Mouse (Mus musculus) gastrocnemius, postnatal 10 days (tissue): ENCODE measurements around the gene Kcnh4. TPM values are rescaled to one million over a fixed set of nuclear protein-coding genes. Genes with fewer than 3 reads are reported as not detected.

ENCODE experiments used
- DNase-seq: peaks from one replicate; pipeline ENCODE4 v3.0.0; 2021; ENCODE audit warnings: mixed read lengths
- total RNA-seq, 2 experiments: library from RNA; stranded (reverse); gene quantifications; 2 replicates each; pipeline ENCODE4 v1.2.3; 2021

Gene Kcnh4
- total RNA-seq, 2 experiments from 2014 or later, result not detected

DNA sequence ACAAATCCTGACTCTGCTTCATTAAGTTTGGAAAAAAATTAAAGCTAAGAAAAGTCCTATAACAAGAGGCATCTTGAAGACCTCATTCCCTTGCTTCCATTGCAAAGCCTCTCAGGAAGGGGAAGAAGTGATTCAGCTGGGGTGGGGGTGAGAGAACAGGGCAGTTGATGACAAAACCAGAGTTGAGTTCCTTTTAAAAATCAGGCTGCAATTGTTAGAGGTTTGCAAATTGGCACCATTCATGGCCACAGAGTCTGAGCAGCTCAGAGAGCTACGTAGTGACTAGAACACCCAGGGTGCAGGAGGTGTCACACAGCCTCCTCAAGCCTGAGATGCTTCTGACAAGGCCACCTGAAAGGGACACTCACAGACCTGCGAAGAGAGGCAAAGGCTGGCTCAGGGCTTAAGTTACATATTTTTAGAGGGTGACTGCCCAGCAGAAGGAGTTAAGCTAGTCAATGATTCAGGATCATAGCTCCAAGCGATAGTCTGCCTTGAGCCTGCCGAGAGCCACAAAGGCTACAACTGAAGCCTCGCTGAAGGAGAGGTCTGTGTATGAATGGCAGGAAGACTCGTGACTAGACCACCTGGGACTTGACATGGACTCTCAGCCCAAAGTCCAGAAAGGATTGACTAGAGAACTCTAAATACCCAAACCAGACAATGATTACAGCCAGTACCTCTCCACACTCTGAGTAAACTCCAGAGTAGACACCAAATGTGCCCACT, 29.1 kb downstream of the Kcnh4 start:
- DNase-seq, result no peak

DNA sequence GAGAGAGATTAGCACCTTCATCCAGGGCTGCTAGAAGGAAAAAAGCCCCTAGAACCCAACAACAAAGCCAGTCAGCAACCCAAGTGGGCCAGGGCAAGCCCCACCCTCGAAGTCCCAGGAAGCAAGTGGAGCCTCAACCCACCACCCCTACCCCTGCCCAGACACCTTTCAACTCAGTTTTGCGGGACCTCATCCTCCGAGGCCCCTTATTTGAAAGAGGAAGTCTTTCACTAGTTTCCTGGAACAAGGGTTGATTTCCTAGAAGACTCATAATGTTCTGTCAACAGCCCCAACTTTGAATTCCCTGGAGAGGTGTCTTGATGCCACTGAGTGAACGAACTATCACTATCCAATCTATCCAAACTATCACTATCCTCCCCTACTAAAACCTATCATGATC, 29.8 kb downstream of the Kcnh4 start:
- DNase-seq, result no peak

DNA sequence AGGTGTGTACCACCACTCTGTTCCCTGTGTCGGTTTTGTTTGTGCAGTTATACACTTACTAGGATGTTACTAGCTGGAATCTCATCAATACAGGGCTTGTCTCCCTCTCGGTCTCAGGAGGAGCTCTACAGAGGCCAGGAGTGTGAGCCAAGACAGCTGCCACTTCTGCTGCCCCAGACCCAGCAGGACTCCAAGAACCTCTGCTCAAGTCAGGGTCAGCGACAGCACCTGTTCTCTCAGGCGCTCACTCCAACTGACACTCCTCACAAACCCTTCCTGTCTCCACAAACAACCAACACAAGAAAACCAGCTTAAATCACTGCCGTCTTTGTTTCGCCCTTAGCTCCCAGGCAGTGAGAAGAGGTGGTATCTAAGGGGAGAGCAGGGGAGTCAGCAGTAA, 31.1 kb downstream of the Kcnh4 start:
- no peak for DNase-seq

DNA sequence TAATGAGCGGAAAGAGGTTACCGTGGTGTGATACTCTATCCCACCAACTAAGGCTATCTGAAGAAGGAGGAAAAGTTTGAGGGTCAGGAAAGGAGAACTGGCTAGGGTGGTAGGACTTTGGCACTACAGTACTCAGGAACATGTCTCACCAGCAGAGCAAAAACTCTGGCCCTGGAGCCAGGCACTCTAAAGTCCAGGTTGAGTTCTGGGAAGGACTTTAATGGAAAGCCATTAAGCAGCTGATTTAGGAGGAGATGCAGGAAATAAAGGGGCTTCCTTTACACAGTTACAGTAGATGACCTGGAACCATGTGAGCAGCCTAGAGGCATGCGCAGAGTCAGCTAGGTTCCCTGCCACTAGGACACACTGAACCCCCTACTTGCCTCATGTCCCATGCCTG, 32.5 kb downstream of the Kcnh4 start:
- no peak for DNase-seq

DNA sequence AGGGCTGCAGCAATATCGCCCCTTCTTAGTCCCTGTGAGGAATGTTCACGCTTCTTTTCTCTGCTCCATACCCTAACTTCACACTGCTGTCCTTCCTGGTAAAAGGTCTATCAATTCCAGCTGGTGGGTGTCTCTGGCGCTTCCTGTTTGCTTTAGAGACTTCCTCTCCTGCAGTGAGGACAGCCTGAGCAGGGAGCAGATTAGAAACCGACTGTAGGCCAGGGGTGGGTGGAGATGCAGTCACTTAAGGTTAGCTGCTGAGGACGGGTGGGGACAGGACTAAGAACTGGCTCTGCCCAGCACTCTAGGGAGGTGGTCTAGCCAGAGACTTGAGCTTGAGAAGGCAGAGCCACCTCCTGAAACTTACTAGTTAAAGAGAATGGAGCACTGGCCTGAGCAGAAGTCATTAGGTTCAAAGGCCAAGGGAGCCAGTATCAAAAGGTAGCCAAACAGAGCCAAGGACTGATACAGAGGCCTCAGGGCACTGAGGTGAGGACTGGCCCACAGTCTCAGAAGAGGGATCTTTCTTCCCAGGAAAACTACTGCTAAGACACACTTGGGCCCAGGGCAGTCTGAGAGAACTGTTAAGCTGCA, 34.7 kb downstream of the Kcnh4 start:
- DNase-seq, result no peak

DNA sequence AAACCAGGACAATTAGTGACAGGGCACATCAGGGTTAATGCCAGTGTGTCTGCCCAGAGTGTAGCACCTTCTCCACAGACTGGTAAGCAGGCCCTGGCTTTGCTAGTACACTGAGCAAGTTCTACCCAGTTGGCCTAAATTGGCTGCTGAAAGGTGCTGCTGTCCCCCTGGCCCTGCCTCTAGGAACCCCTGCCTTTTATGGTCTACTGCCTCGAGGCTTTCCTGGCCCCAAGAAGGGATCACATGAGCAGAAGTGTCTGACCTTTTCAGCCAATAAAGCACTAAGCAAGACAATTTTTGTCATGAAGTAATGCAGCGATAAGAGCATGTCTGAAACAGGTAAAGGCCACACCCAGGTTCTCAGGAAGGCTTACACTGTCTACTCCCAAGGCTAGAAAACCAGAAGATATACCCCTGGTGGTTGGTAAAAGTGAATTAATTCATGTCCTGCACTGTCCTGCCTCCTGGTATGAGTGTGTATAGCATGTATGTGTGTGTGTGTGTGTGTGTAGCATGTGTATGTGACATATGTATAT, 37.2 kb downstream of the Kcnh4 start:
- DNase-seq, result no peak

DNA sequence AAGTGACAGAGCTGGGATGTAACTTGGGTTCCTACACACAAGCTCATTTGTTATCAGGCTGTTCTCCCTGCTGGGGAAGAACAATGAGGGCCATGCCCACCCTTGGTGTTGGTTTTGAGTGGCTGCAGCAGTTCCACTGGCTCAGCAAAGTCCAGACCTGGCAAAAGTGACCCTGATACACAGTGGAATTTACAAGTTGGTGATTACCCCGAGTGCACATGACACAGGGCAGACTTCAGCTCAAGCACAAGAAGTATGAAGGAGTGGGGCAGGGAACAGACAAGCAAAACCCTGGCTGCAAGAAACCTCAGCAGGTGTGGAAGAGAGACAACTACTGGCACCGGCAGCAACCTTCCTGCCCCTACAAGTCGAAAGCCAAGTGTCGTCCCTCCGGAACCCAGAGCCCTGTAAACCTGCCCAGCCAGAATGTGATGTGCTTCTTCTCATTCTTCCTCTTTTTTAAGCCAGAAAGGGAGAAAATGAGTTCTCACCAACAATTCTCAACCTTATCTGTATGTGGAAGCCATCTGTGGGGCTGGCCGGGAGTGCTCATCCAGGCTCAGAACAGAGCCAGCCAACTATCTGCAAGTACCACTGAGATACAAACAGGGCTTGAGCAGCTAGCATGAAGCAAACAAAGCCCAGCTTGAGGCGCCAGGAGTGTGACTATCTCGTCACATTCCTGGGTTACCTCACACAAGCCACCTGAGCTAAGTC, 37.8 kb downstream of the Kcnh4 start:
- DNase-seq, result no peak

DNA sequence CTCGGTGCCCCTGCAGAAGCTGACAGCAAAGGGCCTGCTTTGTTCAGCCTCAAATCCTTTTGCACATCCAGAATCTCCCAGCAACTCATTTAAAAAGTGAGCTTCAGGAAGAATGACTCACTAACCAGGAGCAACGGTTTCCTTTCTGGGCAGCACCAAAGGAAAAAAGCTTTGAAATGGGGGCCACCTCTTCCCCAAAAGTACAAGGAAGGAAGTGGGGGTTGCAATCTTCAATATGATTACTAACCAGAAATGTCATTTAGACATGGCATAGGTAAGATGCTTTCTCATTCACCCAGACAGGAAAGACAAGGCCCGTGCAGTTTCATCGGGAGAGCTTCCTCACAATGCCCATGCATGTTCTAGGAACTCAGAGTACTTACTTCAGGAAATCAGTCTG, 38.5 kb downstream of the Kcnh4 start:
- no peak for DNase-seq

DNA sequence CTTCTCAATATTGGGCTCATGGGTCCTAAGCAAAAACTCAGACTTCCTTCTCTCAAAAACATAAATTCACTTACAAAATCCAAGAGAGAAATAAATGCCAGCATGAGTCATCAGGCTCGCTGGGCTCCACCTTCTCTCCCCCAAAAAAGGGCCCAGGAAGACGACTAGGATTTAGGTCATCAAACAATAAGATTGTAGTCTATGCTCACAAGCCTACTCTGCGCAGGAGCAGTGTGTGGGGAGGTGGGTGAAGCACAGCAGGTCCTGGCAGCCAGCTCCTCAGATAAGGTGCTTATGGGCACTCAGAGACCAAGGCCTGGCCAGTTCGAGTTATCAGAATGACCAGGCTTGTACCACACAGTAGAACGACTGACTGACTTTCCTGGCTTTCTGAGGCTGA, 39.4 kb downstream of the Kcnh4 start:
- DNase-seq, result no peak

DNA sequence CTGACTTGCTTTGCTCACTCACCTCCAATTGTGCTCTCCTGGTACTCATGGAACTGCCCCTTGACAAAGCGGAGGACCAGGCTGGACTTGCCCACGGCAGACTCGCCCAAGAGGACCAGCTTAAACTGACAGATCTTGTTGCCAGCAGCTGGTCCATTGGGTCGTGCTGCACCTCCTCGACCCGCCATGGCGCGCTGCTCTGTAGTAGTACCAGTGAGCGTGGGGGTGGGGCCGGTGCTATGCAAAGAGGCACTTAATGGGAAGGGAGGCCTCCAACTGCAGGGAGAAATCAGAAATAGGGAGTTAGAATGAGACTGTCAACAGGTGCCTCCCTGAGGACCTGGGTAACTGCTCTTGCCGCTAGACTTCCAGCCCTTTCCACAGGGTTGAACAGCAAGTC, 39.8 kb downstream of the Kcnh4 start:
- DNase-seq, result no peak

DNA sequence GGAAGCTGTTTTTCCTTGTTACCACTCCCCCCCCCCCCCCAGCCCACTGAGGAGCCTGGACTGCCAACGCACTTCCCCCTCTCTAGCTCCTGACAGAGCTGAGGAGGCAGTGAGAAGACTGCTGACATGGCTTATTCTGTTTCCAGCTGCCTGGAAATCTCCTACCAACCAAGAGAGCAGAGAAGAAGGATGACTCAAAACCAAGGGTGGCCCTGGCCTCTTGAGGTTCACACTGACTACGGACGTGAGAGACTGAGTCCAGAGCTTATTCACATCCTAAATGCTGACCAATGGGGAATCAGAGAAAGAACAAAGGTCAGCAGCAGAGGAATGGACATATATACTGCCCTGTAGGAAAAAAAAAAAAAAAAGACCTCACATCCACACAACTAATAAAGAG, 40.4 kb downstream of the Kcnh4 start:
- no peak for DNase-seq

DNA sequence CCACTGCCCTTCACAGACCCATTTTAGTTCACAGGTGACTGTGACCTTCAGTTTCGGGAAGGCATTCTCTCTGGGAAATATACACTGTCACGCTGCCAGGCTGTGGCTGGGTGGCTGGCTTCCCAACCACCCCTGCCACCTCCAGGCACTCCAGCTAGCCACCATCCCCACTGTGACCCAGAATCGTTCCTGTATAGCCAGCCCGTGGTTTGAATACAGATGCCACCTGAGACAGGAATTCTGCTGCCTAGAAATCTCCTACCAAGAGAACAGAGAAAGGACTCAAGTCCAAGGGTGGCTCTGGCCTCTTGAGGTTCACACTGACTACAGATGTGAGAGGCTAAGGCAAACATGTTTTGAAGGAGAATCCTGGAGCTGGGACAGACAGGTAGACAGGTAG, 40.9 kb downstream of the Kcnh4 start:
- no peak for DNase-seq

DNA sequence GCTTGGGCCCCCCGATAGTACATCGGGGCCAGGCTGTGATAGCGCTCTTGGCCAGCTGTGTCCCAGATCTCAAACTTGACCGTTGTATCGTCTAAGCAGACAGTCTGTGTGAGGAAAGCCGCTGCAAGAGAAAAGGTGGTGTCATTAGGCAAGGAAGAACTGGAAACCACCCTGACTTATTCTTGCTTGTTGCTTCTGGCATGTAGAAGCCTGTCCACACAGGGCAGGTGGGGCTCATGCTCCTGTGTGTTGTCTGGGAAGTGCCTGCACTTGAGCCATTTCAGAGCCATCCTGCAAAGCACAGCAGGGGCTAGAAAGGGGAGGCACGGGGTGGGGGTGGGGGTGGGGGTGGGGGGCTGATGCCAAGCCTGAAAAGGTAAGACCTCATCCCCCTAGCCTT, 41.3 kb downstream of the Kcnh4 start:
- DNase-seq, result no peak

DNA sequence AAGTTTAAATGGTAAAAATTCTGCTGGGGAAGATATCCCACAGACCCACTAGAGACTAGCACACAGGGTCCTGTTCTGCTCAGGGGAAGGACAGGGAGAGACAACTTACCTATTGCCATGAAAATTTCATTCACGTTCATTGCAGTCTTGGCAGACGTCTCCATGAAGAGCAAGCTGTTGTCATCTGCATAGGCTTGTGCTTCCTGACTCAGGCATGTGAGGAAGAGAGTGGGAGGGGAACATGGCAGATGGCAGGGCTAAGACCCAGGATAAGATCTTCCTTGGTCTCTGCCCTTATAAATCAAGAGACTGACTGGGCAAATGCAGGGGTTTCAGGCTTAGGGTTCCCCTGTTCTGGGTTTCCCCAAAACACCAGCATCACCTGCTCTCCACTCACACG, 43.1 kb downstream of the Kcnh4 start:
- DNase-seq, result no peak

DNA sequence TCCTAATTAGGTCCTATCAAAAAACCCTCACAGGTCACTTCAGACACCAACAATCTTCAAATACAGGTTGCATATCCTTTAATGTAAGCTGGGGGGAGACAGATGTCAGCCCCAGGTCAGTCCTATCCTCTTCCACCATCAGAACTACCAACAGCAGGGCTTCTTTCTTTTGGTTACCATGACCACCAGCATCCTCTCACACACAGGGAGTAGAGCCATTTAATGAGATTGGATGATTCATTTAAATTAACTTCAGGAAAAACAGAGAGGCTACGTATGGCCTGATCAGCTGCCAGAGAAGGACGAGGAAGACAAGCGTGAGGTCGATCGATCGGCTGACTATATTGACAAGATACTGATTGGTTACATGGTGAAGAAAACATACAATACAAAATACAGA, 44.8 kb downstream of the Kcnh4 start:
- no peak for DNase-seq

DNA sequence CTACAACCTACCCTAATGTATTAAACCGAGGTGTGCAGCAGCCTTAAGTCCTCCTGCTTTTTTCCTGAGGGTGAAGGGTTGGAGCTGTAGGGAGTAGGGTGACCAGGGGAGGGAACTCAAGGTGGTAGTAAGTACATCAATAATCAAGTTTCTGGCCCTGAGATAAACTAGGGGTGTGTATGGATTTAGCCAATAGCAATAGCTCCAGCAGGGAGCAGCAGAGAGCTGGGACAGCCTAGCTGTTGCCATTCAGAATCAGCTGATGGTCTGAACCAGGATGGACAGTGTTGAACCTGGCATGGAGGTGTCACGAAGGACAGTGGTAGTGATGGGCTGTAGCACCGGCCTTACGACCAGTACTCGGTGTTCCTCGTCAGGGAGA, 45.2 kb downstream of the Kcnh4 start:
- DNase-seq, result peak; percentile 89

DNA sequence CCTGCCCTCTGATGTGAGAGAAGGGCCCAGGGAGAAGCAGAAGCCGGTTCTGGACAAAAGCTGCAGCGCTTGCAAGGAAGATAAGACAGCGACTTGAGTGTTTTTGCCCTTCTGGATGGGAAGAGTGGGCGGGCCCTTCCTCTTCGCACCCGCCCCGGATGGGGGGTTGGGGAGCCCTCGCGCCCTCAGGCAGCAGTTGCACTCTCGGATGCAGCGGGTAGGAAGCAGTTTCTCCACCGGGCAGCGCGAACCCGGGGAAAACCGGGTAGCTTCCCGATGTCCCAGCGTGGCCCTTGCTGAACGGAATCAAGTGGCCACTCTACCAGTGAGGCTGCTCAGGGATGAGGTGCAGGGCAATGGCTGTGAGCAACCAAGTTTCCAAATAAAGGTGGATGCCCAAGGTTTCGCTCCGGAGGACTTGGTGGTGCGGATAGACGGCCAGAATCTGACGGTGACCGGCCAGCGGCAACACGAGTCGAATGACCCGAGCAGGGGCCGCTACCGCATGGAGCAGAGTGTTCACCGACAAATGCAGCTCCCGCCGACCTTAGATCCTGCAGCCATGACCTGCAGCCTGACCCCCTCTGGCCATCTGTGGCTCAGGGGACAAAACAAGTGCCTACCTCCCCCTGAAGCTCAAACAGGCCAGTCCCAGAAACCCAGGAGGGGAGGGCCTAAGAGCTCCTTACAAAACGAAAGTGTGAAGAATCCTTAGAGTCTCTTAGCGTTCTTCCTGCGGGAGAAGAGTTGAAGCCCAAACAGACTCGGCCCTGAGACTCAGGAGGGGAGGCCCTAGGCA, 45.8 kb downstream of the Kcnh4 start, which contains the start of gene Hspb9:
Gene Hspb9, plus strand, starts transcription at position 116 of the 799 bp plus-strand sequence.
- DNase-seq, result peak; percentile 57

DNA sequence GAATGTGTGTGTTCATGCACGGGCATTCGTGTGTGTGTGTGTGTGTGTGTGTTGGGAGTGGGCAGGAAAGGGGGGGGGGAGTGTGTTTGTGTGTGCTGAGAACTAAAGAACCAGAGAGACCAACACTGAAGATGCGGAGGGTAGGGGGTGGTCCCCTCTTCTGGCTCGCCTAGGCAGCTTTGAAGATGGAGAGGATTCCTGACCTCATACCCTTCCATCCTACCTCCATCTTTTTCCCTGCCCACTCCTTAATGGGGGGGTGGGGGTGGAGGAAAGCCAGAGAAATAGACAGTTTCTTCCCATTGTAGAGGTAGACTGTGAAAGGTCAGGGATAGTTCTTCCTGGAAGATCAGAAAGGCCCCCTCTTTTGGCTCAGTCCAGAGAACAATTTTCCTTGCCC, 46.6 kb downstream of the Kcnh4 start:
- no peak for DNase-seq

DNA sequence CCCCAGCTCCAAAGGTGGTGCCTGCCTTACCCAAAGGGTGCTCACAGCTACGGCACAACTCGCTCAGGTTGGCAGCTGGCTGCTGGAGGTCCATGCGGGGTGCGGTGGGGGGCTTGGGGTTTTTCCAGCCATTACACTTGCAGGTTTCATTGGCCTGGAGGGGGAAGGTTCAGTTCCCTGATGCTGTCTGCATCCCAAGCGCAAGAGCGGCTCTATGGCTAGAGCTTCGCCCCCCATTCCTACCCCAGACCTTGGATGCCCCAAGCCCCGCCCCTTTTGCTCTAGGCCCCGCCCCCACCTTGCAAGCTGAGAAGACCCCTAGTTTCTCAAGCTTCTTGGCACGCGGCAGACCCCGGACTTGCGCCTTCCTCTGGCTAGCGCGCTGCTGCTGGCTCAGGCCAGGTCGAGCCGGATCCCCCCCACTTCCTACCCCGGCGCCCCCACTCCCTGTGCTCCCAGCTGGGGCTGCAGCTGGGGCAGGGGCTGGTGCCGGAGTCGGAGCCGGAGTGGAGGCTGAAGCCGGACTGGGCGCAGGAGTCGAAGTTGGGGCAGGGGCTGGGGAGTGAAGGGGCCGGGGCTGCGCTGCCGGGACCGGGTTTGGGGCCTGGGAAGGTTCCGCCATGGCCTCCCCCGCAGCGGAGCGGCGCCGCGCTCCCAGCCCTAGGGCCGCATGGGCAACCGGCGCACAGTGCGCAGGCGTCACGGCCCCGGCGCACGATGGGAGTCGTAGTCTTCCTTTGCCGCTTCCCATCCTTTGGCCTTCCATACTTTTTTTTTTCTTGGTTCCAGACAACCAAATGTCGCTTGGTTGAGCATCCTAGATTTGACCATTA, 47.7 kb downstream of the Kcnh4 start, which contains the start of gene Kat2a:
Gene Kat2a, minus strand, starts transcription at position 683 of the 833 bp plus-strand sequence.
- peak; percentile 89 for DNase-seq

DNA sequence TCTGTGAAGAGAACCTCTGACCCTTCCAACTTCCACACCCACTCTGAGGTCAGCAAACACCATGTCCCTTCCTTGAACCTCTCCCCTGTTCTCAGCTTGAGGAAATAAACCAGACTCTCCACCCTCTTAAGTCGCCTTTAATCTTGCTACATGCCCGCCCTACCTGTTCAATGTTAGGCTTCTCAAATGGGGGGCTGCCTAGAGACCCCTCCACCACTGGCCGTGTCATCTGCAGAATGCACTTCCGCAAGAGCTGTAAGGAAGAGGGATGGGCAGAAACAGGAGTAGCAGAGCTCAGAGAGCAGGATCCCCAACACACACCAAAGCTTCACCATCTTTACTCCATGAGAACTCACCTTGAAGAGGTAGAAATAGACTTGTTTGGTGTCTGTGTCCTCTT, 48.8 kb downstream of the Kcnh4 start:
- no peak for DNase-seq

DNA sequence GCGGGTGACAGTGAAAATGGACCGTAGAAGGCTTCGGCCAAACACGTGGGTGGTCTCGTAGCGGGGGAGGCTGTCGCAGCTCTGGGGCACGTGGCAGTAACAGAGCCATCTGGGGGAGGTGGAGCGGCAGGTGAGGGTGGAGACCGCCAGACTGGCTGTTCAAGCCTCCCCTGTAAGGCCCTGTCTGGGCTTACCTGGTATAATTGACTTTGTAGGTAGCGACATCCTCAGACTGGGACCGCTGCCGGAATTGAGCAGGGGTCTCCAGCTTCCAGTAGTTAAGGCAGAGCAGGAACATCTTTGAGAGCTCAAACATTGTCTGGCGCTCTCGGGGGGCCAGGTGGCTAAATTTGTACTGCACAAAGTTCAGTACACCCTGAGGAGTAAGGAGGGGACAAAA, 49.2 kb downstream of the Kcnh4 start:
- DNase-seq, result no peak
